Mouse (Mus musculus) hindbrain, embryonic 11.5 days (tissue): Measurements from ENCODE around the gene Majin. TPM values are rescaled to one million over a fixed set of nuclear protein-coding genes. Genes with fewer than 3 reads are reported as not detected.

Source experiments
- ATAC-seq: fragments of 200-750 bp; cut with Nextera tagmentation; 2 replicates; pipeline ENCODE4 v1.8.0; 2017; ENCODE audit warnings: mild to moderate bottlenecking, moderate TSS enrichment, moderate library complexity; ENCODE audit not compliant: low FRiP score
- DNase-seq: peaks from one replicate; pipeline ENCODE4 v3.0.0-alpha.2; 2015; ENCODE audit warnings: low spot score
- H3K27ac ChIP-seq: fragments of 300-500 bp; sonication (generic); 2 replicates; pipeline ENCODE4 v1.5.1; 2014; ENCODE audit warnings: mild to moderate bottlenecking, low read depth, low read length
- H3K27me3 ChIP-seq: fragments of 300-500 bp; sonication (generic); 2 replicates; pipeline ENCODE4 v1.6.1; 2014; ENCODE audit warnings: mild to moderate bottlenecking, low read length, moderate library complexity, mixed read lengths; ENCODE audit not compliant: control insufficient read depth, insufficient read depth
- H3K36me3 ChIP-seq: fragments of 300-500 bp; sonication (generic); 2 replicates; pipeline ENCODE4 v1.6.1; 2014; ENCODE audit warnings: mild to moderate bottlenecking, low read length, moderate library complexity, mixed read lengths; ENCODE audit not compliant: control insufficient read depth, insufficient read depth
- H3K4me1 ChIP-seq: fragments of 300-500 bp; sonication (generic); replicated peaks from 2 replicates; pipeline ENCODE4 v1.6.1; 2014; ENCODE audit warnings: low read length, mixed read lengths; ENCODE audit not compliant: control insufficient read depth, insufficient read depth
- H3K4me2 ChIP-seq: fragments of 300-500 bp; sonication (generic); replicated peaks from 2 replicates; pipeline ENCODE4 v1.6.1; 2014; ENCODE audit warnings: mild to moderate bottlenecking, low read depth, low read length
- H3K4me3 ChIP-seq: fragments of 300-500 bp; sonication (generic); 2 replicates; pipeline ENCODE4 v1.5.1; 2014; ENCODE audit warnings: low read depth, low read length
- H3K9ac ChIP-seq: fragments of 300-500 bp; sonication (generic); 2 replicates; pipeline ENCODE4 v1.6.1; 2014; ENCODE audit warnings: low read depth, low read length
- H3K9me3 ChIP-seq: fragments of 300-500 bp; sonication (generic); 2 replicates; pipeline ENCODE4 v1.6.1; 2016; ENCODE audit warnings: low read length; ENCODE audit not compliant: control insufficient read depth
- WGBS: fragments of 180-500 bp; shearing (Covaris S2); extraction: QIAGEN DNeasy Blood & Tissue Kit; methylation state at CpG from one replicate; pipeline ENCODE4 v1.1.7; 2014; 5-methylcytosine and 5-hydroxymethylcytosine counted together
- polyA plus RNA-seq: library from polyadenylated mRNA; unstranded; fragments of >200 nt; fragmentation: Nextera tagmentation; extraction: Ambion mirVana; gene quantifications from 2 replicates; pipeline ENCODE4 v1.2.1, GENCODE M21; 2014

The Majin gene
- polyA plus RNA-seq, 1 experiment from 2014 or later, result not detected

DNA sequence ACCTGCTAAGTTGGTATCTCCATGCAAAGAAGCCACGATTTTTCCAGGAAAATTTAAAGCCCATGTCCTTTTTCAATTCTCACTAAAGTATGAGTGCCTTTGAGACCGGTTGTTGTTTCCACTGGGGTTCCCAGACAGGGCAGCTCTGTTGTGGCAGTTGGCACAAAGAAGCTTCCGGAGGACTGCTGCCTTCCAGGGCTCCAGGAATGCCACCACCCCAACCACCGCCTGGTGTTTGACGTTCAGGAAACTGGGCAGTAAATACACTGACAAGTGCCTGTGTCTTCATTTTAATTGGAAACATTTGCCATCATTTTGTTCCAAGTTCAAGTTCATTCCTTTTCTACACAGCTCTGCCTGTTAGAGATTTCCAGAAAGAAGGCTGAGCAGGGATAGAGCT, 22.5 kb downstream of the Majin start:
- Histone ChIP-seq H3K4me2 (no peak overlapping the region), H3K27me3 (no peaks in the 10 kb centered on the region), H3K9me3 (no peaks in the 10 kb centered on the region), H3K9ac (no peak overlapping the region), H3K27ac (no peak overlapping the region), H3K4me1 (no peaks in the 10 kb centered on the region), H3K4me3 (no peak overlapping the region), H3K36me3 (no peaks in the 10 kb centered on the region)
- DNase-seq, result no peak
- WGBS, result 74% methylated on average over 5 of the region's 5 CpGs
- no peak for ATAC-seq

DNA sequence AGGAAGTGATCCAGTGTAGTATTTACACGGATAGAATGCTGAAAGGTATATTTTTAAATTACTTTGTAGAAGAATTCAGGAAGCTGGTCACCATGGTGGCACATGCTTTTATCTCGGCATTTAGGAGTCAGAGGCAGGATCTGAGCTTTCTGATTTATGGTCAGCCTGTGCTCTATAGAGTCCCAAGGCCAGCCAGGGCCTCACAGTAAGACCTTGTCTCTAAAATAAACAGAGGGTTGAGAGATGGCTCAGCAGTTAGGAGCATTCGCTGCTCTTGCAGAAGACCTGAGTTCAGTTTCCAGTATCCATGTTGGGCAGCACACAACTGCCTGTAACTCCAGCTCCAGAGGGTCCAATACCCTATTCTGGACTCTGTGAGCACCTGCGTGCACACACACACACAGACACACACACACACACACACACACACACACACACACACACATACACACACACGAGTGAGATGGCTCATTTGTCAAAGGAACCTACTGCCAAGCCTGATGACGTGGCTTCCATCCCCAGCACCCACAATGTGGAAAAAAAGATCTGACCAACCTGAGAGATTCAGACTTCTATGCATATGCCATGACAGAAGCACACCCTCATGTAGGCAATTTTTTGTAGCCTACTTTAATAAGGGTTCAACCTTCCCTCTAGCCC, 32.0 kb downstream of the Majin start:
- no peaks in the 10 kb centered on the region for H3K36me3 ChIP-seq
- no peak overlapping the region for H3K4me2 ChIP-seq
- no peak overlapping the region for H3K9ac ChIP-seq
- DNase-seq, result no peak
- no peaks in the 10 kb centered on the region for H3K4me1 ChIP-seq
- no peaks in the 10 kb centered on the region for H3K9me3 ChIP-seq
- H3K27me3 ChIP-seq, result no peaks in the 10 kb centered on the region
- no peak overlapping the region for H3K4me3 ChIP-seq
- no peak overlapping the region for H3K27ac ChIP-seq
- ATAC-seq, result no peak
- WGBS, result 86% methylated on average over 6 of the region's 6 CpGs

DNA sequence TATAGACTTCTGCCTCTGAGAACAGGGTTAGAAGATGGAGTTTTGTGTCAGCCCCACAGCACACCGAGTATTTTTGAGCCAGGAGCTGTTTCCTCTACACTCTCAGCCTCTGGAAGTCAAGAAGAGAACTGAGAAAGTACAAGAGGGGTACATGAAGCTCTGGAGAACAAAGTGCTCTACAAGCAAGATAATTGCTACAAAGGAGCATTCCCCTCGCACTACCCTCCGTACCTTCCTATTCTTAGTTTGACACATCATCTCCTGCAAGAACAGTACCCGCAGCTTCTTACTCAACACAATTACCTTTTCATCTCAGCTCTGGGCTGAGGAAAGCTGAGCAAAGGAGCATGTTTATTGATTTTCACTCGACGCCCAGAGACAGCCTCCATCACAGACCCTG, 34.4 kb downstream of the Majin start:
- H3K27ac ChIP-seq, result no peak overlapping the region
- H3K27me3 ChIP-seq, result no peaks in the 10 kb centered on the region
- ATAC-seq, result no peak
- no peak overlapping the region for H3K4me2 ChIP-seq
- H3K9me3 ChIP-seq, result no peaks in the 10 kb centered on the region
- no peaks in the 10 kb centered on the region for H3K4me1 ChIP-seq
- WGBS, result 70% methylated on average over 6 of the region's 6 CpGs
- H3K4me3 ChIP-seq, result no peak overlapping the region
- H3K9ac ChIP-seq, result no peak overlapping the region
- no peak for DNase-seq
- H3K36me3 ChIP-seq, result no peaks in the 10 kb centered on the region

DNA sequence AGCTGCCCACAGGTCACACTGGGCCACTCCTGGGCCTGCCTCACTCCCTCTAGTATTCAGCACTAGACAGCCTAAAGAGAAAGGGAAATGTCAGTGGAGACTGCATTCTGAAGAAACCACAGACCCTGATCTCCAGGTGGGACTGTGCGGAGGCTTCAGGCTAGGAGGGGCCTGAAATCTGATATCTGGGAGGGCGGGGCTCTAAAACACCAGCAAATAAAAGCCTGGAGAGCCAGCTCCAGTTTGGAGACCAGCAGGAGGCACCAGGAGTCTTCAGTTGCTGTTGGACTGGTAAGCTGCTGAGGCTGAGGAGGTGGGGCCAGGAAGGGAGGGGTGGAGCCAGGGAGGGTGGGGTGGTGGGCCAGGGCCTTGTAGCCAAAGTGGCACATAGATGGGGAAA, 41.9 kb downstream of the Majin start, which contains the start of gene Gpha2:
Gpha2 (plus strand) TSS at position 246 of the 400 bp plus-strand sequence.
- Histone ChIP-seq H3K9me3 (no peaks in the 10 kb centered on the region), H3K4me2 (no peak within 1 kb of the TSS), H3K36me3 (no peaks in the 10 kb centered on the region), H3K4me3 (no peak within 1 kb of the TSS), H3K27me3 (no peaks in the 10 kb centered on the region), H3K9ac (no peak within 1 kb of the TSS), H3K27ac (no peak within 1 kb of the TSS), H3K4me1 (no peaks in the 10 kb centered on the region)
- ATAC-seq, result no peak
- WGBS, result 10% methylated on average over 2 of the region's 2 CpGs
- no peak for DNase-seq

DNA sequence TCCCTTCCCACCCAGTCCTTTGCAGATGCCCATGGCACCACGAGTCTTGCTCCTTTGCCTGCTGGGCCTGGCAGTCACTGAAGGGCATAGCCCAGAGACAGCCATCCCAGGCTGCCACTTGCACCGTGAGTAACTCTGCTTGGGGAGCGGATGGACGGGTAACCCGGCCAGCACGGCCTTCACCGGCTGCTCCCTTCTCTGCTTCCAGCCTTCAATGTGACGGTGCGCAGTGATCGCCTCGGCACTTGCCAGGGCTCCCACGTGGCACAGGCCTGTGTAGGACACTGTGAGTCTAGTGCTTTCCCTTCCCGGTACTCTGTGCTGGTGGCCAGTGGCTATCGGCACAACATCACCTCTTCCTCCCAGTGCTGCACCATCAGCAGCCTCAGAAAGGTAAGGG, 42.6 kb downstream of the Majin start:
- Histone ChIP-seq H3K9ac (no peak overlapping the region), H3K27ac (no peak overlapping the region), H3K9me3 (no peaks in the 10 kb centered on the region), H3K4me1 (no peaks in the 10 kb centered on the region), H3K4me3 (no peak overlapping the region), H3K27me3 (no peaks in the 10 kb centered on the region), H3K4me2 (no peak overlapping the region), H3K36me3 (no peaks in the 10 kb centered on the region)
- ATAC-seq (no peak), DNase-seq (no peak)
- WGBS, result 91% methylated on average over 14 of the region's 14 CpGs

DNA sequence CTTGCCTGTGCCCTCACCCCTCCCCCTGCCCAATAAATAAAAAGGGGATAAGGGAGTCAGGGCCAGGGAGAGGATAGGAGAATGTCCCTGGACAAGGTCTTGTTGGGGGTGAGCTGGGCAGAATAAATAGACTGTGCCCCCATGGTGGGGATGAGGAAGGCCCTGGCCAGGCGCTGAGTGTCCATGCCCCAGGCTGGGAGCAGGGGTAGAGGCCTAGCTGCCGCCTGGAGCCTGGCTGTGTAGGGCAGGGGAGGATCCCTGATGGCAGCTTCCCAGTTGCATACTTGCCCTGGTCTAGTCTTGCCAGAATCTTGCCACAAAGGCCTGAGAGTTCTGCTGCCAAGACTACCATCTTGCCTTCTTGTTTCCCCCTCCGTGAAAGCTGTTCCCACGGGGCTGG, 43.7 kb downstream of the Majin start:
- Histone ChIP-seq H3K9me3 (no peaks in the 10 kb centered on the region), H3K4me1 (no peaks in the 10 kb centered on the region), H3K27me3 (no peaks in the 10 kb centered on the region), H3K4me2 (no peak overlapping the region), H3K4me3 (no peak overlapping the region), H3K9ac (no peak overlapping the region), H3K36me3 (no peaks in the 10 kb centered on the region; the same call in 1 of the 2 replicates), H3K27ac (no peak overlapping the region)
- DNase-seq, result no peak
- no peak for ATAC-seq
- 84% methylated on average over 4 of the region's 4 CpGs for WGBS

DNA sequence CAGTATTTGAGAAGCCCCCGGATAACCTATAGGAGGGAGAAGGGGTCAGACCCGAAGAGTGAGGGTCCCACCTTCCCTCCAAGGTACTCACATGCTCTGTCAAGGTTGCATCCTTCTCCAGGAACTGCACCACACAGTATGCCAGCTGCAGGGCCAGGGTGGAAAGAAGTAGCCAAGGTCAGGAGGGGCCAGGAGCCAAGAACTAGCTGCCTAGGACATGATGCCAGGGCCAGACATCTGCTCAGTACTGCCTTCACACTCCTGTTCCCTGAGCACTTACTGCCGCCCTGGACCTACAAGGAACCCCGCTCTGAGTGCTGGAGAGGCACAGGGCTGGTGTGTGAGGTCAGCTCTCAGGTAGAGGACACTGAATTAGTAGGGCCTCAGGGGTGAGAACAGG, 46.2 kb downstream of the Majin start:
- no peak for DNase-seq
- Histone ChIP-seq H3K4me3 (no peak overlapping the region), H3K9me3 (no peaks in the 10 kb centered on the region), H3K36me3 (no peaks in the 10 kb centered on the region; the same call in 1 of the 2 replicates), H3K4me1 (peaks cover 4% of the 10 kb centered on the region; the same call in 1 of the 2 replicates), H3K9ac (no peak overlapping the region), H3K27ac (no peak overlapping the region), H3K4me2 (no peak overlapping the region), H3K27me3 (no peaks in the 10 kb centered on the region)
- WGBS, result 91% methylated on average over 4 of the region's 4 CpGs
- no peak for ATAC-seq

DNA sequence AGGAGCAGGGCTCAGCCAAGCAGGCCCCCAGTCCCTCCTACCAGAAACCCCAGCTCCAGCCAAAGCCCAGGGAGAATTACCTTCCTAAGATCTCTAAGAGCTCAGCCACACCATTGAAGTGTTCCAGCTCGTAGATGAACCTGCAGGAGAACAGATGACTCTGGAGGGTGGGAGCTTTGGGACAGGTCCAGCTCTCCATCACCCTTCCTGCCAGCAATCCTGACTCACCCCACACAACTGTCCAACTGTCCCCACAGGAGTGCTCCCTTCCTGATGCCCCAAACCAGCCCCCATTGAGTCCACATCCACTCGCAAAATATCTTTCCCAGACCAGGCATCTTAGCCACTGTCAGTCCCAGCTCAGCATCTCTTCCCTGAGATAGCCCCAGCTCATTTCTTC, 46.8 kb downstream of the Majin start:
- Histone ChIP-seq H3K4me1 (peaks cover 4% of the 10 kb centered on the region; the same call in 1 of the 2 replicates), H3K27me3 (no peaks in the 10 kb centered on the region), H3K27ac (no peak overlapping the region), H3K4me2 (no peak overlapping the region), H3K4me3 (no peak overlapping the region), H3K9ac (no peak overlapping the region), H3K36me3 (no peaks in the 10 kb centered on the region; the same call in 1 of the 2 replicates), H3K9me3 (no peaks in the 10 kb centered on the region)
- DNase-seq (no peak), ATAC-seq (no peak)
- WGBS, result 82% methylated on average over 2 of the region's 2 CpGs

DNA sequence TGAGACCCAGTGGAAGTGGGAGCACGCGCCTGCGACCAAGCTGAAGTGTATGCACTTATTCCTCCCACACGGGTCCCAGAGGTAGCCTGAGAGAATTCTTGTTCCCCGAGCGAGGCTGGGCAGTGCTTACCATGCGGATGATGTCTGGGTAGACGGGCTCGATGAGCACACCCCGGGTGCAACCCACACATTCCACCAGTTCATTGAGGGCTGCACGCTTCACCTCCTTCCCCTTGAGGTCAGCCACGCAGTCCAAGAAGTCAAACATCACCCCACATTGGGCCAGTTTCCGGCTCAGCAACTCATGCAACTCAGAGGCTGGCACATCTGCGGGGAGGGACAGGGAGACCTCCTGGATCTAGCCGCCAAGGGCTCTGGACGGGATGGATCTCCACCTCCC, 49.5 kb downstream of the Majin start:
- DNase-seq, result no peak
- WGBS, result 80% methylated on average over 16 of the region's 16 CpGs
- Histone ChIP-seq H3K36me3 (no peaks in the 10 kb centered on the region; the same call in 1 of the 2 replicates), H3K27ac (no peak overlapping the region), H3K9me3 (no peaks in the 10 kb centered on the region), H3K4me2 (no peak overlapping the region), H3K4me1 (peaks cover 4% of the 10 kb centered on the region; the same call in 1 of the 2 replicates), H3K4me3 (no peak overlapping the region), H3K27me3 (no peaks in the 10 kb centered on the region), H3K9ac (no peak overlapping the region)
- ATAC-seq, result no peak
